Mouse (Mus musculus) liver, embryonic 13.5 days (tissue): ENCODE data around the gene Rasip1. TPM values are rescaled to one million over a fixed set of nuclear protein-coding genes. Genes with fewer than 3 reads are reported as not detected.
A peak's percentile ranks its signal among the peaks of the same experiment; 100 is the strongest.

Experiments
- ATAC-seq: fragments of 200-750 bp; cut with Nextera tagmentation; 2 replicates; pipeline ENCODE4 v1.8.0; 2017; ENCODE audit warnings: low read depth, mild to moderate bottlenecking, moderate number of reproducible peaks, moderate library complexity
- DNase-seq: peaks from one replicate; pipeline ENCODE4 v3.0.0; 2022
- H3K27ac ChIP-seq: fragments of 300-500 bp; sonication (generic); 2 replicates; pipeline ENCODE4 v1.5.1; 2015; ENCODE audit warnings: moderate library complexity, mild to moderate bottlenecking, inconsistent platforms
- H3K27me3 ChIP-seq: fragments of 300-500 bp; sonication (generic); 2 replicates; pipeline ENCODE4 v1.6.1; 2015; ENCODE audit warnings: mild to moderate bottlenecking, inconsistent platforms
- H3K36me3 ChIP-seq: fragments of 300-500 bp; sonication (generic); 2 replicates; pipeline ENCODE4 v1.6.1; 2015; ENCODE audit warnings: mild to moderate bottlenecking, inconsistent platforms
- H3K4me1 ChIP-seq: fragments of 300-500 bp; sonication (generic); replicated peaks from 2 replicates; pipeline ENCODE4 v1.6.1; 2015; ENCODE audit warnings: inconsistent platforms
- H3K4me2 ChIP-seq: fragments of 300-500 bp; sonication (generic); 2 replicates; pipeline ENCODE4 v1.6.1; 2015; ENCODE audit warnings: inconsistent platforms, mild to moderate bottlenecking, moderate library complexity
- H3K4me3 ChIP-seq: fragments of 300-500 bp; sonication (generic); replicated peaks from 2 replicates; pipeline ENCODE4 v1.5.1; 2015; ENCODE audit warnings: mild to moderate bottlenecking, inconsistent platforms
- H3K9ac ChIP-seq: fragments of 300-500 bp; sonication (generic); 2 replicates; pipeline ENCODE4 v1.6.1; 2015; ENCODE audit warnings: mild to moderate bottlenecking, inconsistent platforms
- H3K9me3 ChIP-seq: fragments of 300-500 bp; sonication (generic); replicated peaks from 2 replicates; pipeline ENCODE4 v1.6.1; 2016; ENCODE audit warnings: inconsistent platforms
- WGBS: fragments of 180-500 bp; shearing (Covaris S2); methylation state at CpG from one replicate; pipeline ENCODE4 v1.1.7; 2015; ENCODE audit not compliant: insufficient replicate concordance; 5-methylcytosine and 5-hydroxymethylcytosine counted together
- polyA plus RNA-seq: library from polyadenylated mRNA; unstranded; fragments of >200 nt; fragmentation: Nextera tagmentation; extraction: Ambion mirVana; gene quantifications from 2 replicates; pipeline ENCODE4 v1.2.1, GENCODE M21; 2015

Gene Rasip1
- polyA plus RNA-seq = 2.4 and 2.5 TPM in 2 replicates

DNA sequence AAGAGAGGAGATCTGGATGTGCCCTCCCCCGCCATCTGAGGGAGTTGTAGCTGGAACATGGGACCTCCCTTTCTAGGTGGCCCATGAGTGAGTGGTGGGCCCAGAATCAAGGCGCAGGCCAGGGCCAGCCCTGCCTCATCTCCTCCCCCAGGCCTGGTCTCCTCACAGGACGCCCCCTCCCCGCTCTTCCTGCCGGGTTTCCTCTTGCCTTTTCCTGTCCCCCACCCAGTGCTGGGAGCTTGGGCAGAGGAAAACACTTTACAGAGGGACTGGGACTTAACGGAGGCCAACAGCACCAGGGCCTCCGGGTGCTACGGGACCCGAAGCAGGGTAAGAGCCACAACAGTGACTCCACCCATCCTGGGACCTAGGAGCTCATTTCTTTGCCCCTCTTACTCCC is at the start of gene Rasip1:
Gene Rasip1, plus strand, starts transcription at position 228 of the 400 bp plus-strand sequence.
- peaks cover 64% of the 10 kb centered on the region for H3K27me3 ChIP-seq
- DNase-seq = no peak
- no peaks in the 10 kb centered on the region for H3K36me3 ChIP-seq
- 0 out of 2 replicates have a peak, but pooled peaks have one; percentile 17 for ATAC-seq
- H3K9ac ChIP-seq = peak within 1 kb of the TSS; percentile 67
- 27% methylated on average over 9 of the region's 9 CpGs for WGBS
- no peaks in the 10 kb centered on the region for H3K9me3 ChIP-seq
- H3K4me1 ChIP-seq = peaks cover 9% of the 10 kb centered on the region
- 0 out of 2 replicates have a peak within 1 kb of the TSS, but pooled peaks have one; percentile 43 for H3K27ac ChIP-seq
- H3K4me3 ChIP-seq = peak within 1 kb of the TSS; percentile 55
- H3K4me2 ChIP-seq = peak within 1 kb of the TSS; percentile 77

- no peak for ATAC-seq
- Histone ChIP-seq H3K9ac (no peak overlapping the region), H3K9me3 (no peaks in the 10 kb centered on the region), H3K27ac (no peak overlapping the region), H3K4me2 (no peak overlapping the region), H3K27me3 (no peaks in the 10 kb centered on the region), H3K36me3 (peaks cover 46% of the 10 kb centered on the region), H3K4me1 (peaks cover 12% of the 10 kb centered on the region), H3K4me3 (no peak overlapping the region)
- DNase-seq = no peak
- WGBS = 74% methylated on average over 6 of the region's 6 CpGs
Observed at GRCm38 (mm10) chr7:45585923-45586322, 41.4 kb upstream of the Rasip1 start.

DNA sequence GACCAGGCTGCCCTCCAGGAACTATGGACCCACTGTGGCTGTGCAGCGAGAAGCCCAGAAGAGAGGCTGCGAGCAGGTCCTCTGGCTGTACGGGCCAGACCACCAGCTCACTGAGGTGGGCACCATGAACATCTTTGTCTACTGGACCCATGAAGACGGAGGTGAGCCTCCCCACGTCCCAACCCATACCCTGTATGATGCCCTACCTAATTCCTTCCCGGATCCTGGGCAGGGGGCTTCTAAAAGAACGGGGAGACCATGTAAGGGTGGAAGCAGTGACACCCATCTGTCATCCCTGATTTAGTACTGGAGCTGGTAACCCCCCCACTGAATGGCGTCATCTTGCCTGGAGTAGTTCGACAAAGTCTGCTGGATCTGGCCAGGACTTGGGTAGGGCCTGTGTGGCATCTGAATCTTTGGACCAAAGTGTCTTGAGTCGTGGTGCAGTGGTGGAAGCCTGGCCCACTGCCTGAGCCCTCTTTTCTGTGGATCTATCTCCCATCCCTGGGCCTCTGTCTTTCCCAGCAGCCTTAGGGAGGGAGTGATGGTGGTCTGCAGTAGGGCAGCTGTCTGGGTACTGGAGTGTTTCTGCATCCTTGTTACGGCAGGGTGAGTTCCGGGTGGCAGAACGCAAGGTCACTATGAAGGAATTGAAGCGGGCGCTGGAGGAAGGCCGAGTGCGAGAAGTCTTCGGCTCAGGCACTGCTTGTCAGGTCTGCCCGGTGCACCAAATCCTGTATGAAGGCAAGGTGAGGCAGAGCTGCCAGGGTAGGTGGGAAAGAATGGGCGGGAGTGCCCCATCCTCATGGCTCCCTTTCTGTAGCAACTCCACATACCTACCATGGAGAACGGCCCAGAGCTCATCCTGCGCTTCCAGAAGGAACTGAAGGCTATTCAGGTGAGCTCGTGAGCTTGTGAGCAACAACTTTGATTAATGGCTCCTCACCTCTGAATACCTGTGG is 39.4 kb upstream of the Rasip1 start:
- H3K27ac ChIP-seq = no peak overlapping the region
- 91% methylated on average over 23 of the region's 23 CpGs for WGBS
- DNase-seq = no peak
- peaks cover 36% of the 10 kb centered on the region for H3K36me3 ChIP-seq
- H3K4me1 ChIP-seq = peaks cover 19% of the 10 kb centered on the region
- H3K4me2 ChIP-seq = no peak overlapping the region
- H3K4me3 ChIP-seq = no peak overlapping the region
- H3K27me3 ChIP-seq = no peaks in the 10 kb centered on the region
- no peak for ATAC-seq
- no peak overlapping the region for H3K9ac ChIP-seq
- H3K9me3 ChIP-seq = no peaks in the 10 kb centered on the region

DNA sequence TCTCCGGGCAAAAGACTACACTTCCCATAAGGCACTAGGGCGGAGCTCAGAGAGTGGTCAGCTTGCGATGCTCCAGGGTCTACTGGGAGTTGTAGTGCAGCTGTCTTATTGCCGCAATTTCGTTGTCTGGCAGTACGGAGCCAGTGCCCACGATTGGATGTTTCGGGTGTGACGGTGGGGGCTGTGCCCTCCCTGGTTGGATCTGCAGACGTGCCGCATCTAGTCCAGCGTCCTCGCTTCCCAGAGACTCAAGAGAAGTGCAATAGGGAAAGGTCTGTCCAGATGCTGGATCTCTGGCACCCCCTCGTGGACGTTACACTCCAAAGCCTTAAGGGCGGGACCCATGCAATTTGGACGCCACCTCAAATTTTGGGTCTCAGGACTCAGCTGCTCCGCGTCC is 38.1 kb upstream of the Rasip1 start:
- Histone ChIP-seq H3K9ac (peak overlapping the region; percentile 44), H3K4me2 (peak overlapping the region; percentile 62), H3K36me3 (peaks cover 34% of the 10 kb centered on the region), H3K27ac (no peak overlapping the region), H3K4me3 (peak overlapping the region; percentile 50), H3K27me3 (no peaks in the 10 kb centered on the region), H3K9me3 (no peaks in the 10 kb centered on the region), H3K4me1 (peaks cover 22% of the 10 kb centered on the region)
- 7% methylated on average over 19 of the region's 19 CpGs for WGBS
- DNase-seq = peak; percentile 77
- peak; percentile 88 for ATAC-seq

DNA sequence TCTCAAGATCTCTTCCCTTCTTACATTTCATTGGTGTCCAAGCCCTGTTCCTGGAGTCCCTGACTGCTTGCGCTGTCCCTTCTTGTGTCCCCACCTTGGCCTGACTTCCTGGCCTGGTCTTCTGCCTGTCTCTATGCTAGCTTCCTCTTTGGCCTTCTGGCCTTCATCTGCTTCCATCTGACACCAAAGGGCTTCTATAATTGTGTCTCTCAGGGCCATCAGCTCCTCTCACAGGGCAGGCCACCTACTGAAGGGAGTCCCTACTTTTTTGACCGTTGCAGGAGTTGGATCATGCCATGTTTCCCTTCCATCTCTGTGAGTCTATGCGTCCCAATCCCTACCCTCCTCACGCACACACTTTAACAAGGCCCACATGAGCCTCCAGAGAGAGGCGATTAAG is 37.4 kb upstream of the Rasip1 start:
- Histone ChIP-seq H3K4me2 (no peak overlapping the region), H3K36me3 (peaks cover 28% of the 10 kb centered on the region), H3K27ac (no peak overlapping the region; the same call in 1 of the 2 replicates), H3K9me3 (no peaks in the 10 kb centered on the region), H3K27me3 (no peaks in the 10 kb centered on the region), H3K4me3 (no peak overlapping the region), H3K9ac (no peak overlapping the region), H3K4me1 (peaks cover 24% of the 10 kb centered on the region)
- 81% methylated on average over 5 of the region's 5 CpGs for WGBS
- DNase-seq (no peak), ATAC-seq (no peak)

GRCm38 (mm10) chr7:45590874-45591273 is 36.4 kb upstream of the Rasip1 start:
- Histone ChIP-seq H3K4me2 (no peak overlapping the region), H3K9ac (no peak overlapping the region), H3K4me1 (peaks cover 24% of the 10 kb centered on the region), H3K9me3 (no peaks in the 10 kb centered on the region), H3K27me3 (no peaks in the 10 kb centered on the region), H3K36me3 (peaks cover 19% of the 10 kb centered on the region), H3K4me3 (no peak overlapping the region), H3K27ac (no peak overlapping the region)
- WGBS = 51% methylated on average over 3 of the region's 3 CpGs
- ATAC-seq (no peak), DNase-seq (no peak)

DNA sequence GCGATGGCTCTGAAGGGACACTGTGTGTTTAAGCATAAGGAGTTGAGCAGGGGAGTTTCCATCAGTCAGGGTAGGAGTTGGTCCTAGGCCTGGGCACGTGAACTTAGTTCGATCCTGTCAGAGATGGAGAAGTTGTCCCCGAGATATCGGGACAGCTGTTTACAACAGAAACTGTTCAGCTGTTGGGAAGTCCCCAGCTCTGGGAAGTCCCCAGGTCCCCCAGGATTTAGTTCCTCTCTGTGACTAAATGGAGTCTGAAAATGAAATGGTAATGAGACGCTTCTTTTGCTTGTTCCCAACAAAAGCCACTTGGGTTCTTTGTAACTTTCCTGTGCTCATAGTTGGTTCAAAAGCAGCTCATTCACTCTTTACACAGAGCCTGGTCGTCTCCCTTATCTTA is 35.4 kb upstream of the Rasip1 start:
- Histone ChIP-seq H3K27ac (no peak overlapping the region), H3K4me2 (no peak overlapping the region), H3K4me1 (peaks cover 24% of the 10 kb centered on the region), H3K36me3 (peaks cover 10% of the 10 kb centered on the region; the same call in 1 of the 2 replicates), H3K27me3 (no peaks in the 10 kb centered on the region), H3K4me3 (no peak overlapping the region), H3K9ac (no peak overlapping the region), H3K9me3 (no peaks in the 10 kb centered on the region)
- DNase-seq = no peak
- 47% methylated on average over 7 of the region's 7 CpGs for WGBS
- no peak for ATAC-seq

- Histone ChIP-seq H3K4me1 (peaks cover 24% of the 10 kb centered on the region), H3K4me2 (no peak overlapping the region), H3K27ac (no peak overlapping the region), H3K27me3 (no peaks in the 10 kb centered on the region), H3K36me3 (no peaks in the 10 kb centered on the region), H3K9me3 (no peaks in the 10 kb centered on the region), H3K4me3 (no peak overlapping the region), H3K9ac (no peak overlapping the region)
- ATAC-seq (no peak), DNase-seq (peak; percentile 59)
- WGBS = 21% methylated on average over 10 of the region's 10 CpGs
Observed at GRCm38 (mm10) chr7:45593118-45593815, 34.0 kb upstream of the Rasip1 start.

GRCm38 (mm10) chr7:45595176-45595575 is 32.1 kb upstream of the Rasip1 start:
- Histone ChIP-seq H3K4me3 (no peak overlapping the region), H3K4me1 (peaks cover 18% of the 10 kb centered on the region), H3K9me3 (no peaks in the 10 kb centered on the region), H3K9ac (no peak overlapping the region), H3K36me3 (no peaks in the 10 kb centered on the region), H3K27me3 (no peaks in the 10 kb centered on the region), H3K27ac (no peak overlapping the region), H3K4me2 (no peak overlapping the region)
- 69% methylated on average over 4 of the region's 4 CpGs for WGBS
- ATAC-seq = no peak
- no peak for DNase-seq

DNA sequence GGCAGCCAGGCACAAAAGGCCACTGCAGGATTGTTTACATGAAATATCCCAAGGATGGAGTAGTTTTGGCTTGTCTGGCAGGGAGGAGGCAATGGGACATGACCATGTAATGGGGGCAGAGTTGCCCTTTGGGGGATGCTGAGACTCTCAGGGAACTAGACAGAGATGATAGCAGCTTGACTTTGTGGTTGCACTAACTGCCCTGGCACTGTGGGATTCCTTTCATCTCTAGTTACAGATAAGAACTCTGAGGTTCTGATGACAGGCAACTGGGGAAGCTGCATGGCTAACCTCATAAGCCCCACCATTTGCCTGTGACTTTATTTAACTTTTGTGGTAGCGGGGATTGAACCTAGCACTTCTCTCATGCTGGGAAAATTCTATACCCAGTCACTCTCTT is 31.2 kb upstream of the Rasip1 start:
- Histone ChIP-seq H3K9ac (no peak overlapping the region), H3K4me1 (peaks cover 18% of the 10 kb centered on the region), H3K9me3 (no peaks in the 10 kb centered on the region), H3K36me3 (no peaks in the 10 kb centered on the region), H3K27me3 (no peaks in the 10 kb centered on the region), H3K27ac (no peak overlapping the region), H3K4me2 (no peak overlapping the region), H3K4me3 (no peak overlapping the region)
- ATAC-seq (no peak), DNase-seq (no peak)
- WGBS = 31% methylated on average over 1 of the region's 1 CpGs

DNA sequence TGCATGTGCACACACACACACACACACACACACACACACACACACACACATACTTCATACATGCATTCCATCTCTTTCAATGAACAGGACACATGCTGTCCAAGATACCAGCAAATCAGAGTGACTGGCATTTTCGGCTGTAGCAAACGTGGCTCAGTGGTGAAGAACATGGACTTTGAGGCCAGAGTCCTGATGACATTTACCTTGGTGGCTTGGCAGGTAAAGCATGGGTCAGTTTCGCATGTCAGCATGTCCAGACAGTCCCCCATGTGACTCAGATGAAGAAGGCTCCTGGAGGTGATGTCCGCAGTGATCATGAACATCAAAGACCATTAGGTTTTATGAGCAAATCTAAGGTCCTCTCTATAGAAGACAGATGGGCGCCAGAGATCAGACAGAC is 30.3 kb upstream of the Rasip1 start:
- Histone ChIP-seq H3K4me2 (no peak overlapping the region), H3K36me3 (no peaks in the 10 kb centered on the region), H3K9ac (no peak overlapping the region), H3K4me3 (no peak overlapping the region), H3K27me3 (no peaks in the 10 kb centered on the region), H3K9me3 (no peaks in the 10 kb centered on the region), H3K27ac (no peak overlapping the region), H3K4me1 (peaks cover 16% of the 10 kb centered on the region)
- DNase-seq (no peak), ATAC-seq (no peak)
- WGBS = 69% methylated on average over 5 of the region's 5 CpGs
